Mouse (Mus musculus) heart, postnatal 36 days (tissue): ENCODE measurements at regions not wholly inside any gene's neighbourhood (a gene's known extent, or its start where the extent isn't known, plus 50 kb on each side); places are given as distances from the start of the nearest gene placed in this dataset.

Experiments
- DNase-seq, 2 experiments: peaks; one replicate each; pipeline ENCODE4 v3.0.0; 2021 to 2022
- intact Hi-C: fragments of 180-260 bp; cut with DNase I; formaldehyde crosslinking; loops from one replicate; pipeline ENCODE4 v1.15.1; 2025

- intact Hi-C loops, result loop anchor here (5.0 kb wide), 1 partner anchor 374 kb away; the partner anchor contains the start of gene E130311K13Rik
- no peak for DNase-seq
These were observed 69.7 kb upstream of the Gm34302 start for GRCm38 (mm10) chr3:63553426-63553825.

GRCm38 (mm10) chr3:63551661-63552060, 68.0 kb upstream of the Gm34302 start:
- DNase-seq, result no peak
- intact Hi-C loops, result loop anchor here (5.0 kb wide), 1 partner anchor 376 kb away; the partner anchor contains the start of gene E130311K13Rik

GRCm38 (mm10) chr3:63542638-63543408, 59.1 kb upstream of the Gm34302 start:
- intact Hi-C loops, result no loop called here
- DNase-seq, result no peak

GRCm38 (mm10) chr3:63538881-63539280, 55.2 kb upstream of the Gm34302 start:
- no peak for DNase-seq
- intact Hi-C loops, result loop anchor here (5.0 to 10.0 kb wide), 3 partner anchors 124 to 617 kb away; no protein-coding TSS in a partner anchor

GRCm38 (mm10) chr3:63534141-63534540, 50.5 kb upstream of the Gm34302 start:
- DNase-seq, result no peak
- intact Hi-C loops, result loop anchor here (10.0 kb wide), 1 partner anchor 119 kb away; no protein-coding TSS in a partner anchor
